Mouse (Mus musculus): Measurements from ENCODE around the gene Gm10310. TPM values are rescaled to one million over a fixed set of nuclear protein-coding genes. Genes with fewer than 3 reads are reported as not detected.

The Gm10310 gene
- polyA plus RNA-seq, 1 experiment from 2014 or later = not detected

GRCm38 (mm10) chr10:129949000-129949399 is 35.9 kb downstream of the Gm10310 start, which contains the start of gene Olfr818:
Gene Olfr818 (minus strand): TSS chr10:129949100.
- no peak for ATAC-seq
- Histone ChIP-seq H3K4me1 (ENCODE audit: control insufficient read depth, insufficient read depth, low read length) (no peaks in the 10 kb centered on the region), H3K9ac (ENCODE audit: low read depth, low read length) (no peak within 1 kb of the TSS), H3K27ac (ENCODE audit: low read length) (no peak within 1 kb of the TSS), H3K9me3 (ENCODE audit: control insufficient read depth, low read length) (no peaks in the 10 kb centered on the region), H3K36me3 (ENCODE audit: control insufficient read depth, insufficient read depth, low read length) (no peaks in the 10 kb centered on the region), H3K4me2 (ENCODE audit: low read depth, low read length) (no peak within 1 kb of the TSS), H3K4me3 (ENCODE audit: low read length) (no peak within 1 kb of the TSS), H3K27me3 (replicated peaks; ENCODE audit: control insufficient read depth, insufficient read depth, low read length) (no peaks in the 10 kb centered on the region)
- WGBS = 90% methylated on average over 2 of the region's 2 CpGs

Other genes starting within 250 kb of the Gm10310 start
- gene Olfr806, start 243.1 kb downstream of the Gm10310 start, polyA plus RNA-seq (2015; fragmentation: Nextera tagmentation; extraction: Ambion mirVana) = not detected in 2 replicates
- not detected in 2 replicates for gene Olfr807, start 227.3 kb downstream of the Gm10310 start, polyA plus RNA-seq (2015; fragmentation: Nextera tagmentation; extraction: Ambion mirVana)
- not detected in 2 replicates for gene Olfr808, start 219.6 kb downstream of the Gm10310 start, polyA plus RNA-seq (2015; fragmentation: Nextera tagmentation; extraction: Ambion mirVana)
- not detected in 2 replicates for gene Olfr809, start 210.4 kb downstream of the Gm10310 start, polyA plus RNA-seq (2015; fragmentation: Nextera tagmentation; extraction: Ambion mirVana)
- not detected in 2 replicates for gene Olfr810, start 190.1 kb downstream of the Gm10310 start, polyA plus RNA-seq (2015; fragmentation: Nextera tagmentation; extraction: Ambion mirVana)
- gene Olfr811, start 180.7 kb downstream of the Gm10310 start, polyA plus RNA-seq (2015; fragmentation: Nextera tagmentation; extraction: Ambion mirVana) = not detected in 2 replicates
- not detected in 2 replicates for gene Olfr812, start 139.0 kb downstream of the Gm10310 start, polyA plus RNA-seq (2015; fragmentation: Nextera tagmentation; extraction: Ambion mirVana)
- gene Olfr813, start 129.7 kb downstream of the Gm10310 start, polyA plus RNA-seq (2015; fragmentation: Nextera tagmentation; extraction: Ambion mirVana) = not detected in 2 replicates
- gene Olfr814, start 105.2 kb downstream of the Gm10310 start, polyA plus RNA-seq (2015; fragmentation: Nextera tagmentation; extraction: Ambion mirVana) = not detected in 2 replicates
- not detected in 2 replicates for gene Olfr815, start 79.2 kb downstream of the Gm10310 start, polyA plus RNA-seq (2015; fragmentation: Nextera tagmentation; extraction: Ambion mirVana)
- gene Olfr816, start 69.5 kb downstream of the Gm10310 start, polyA plus RNA-seq (2015; fragmentation: Nextera tagmentation; extraction: Ambion mirVana) = not detected in 2 replicates
- gene Olfr818, start 36.0 kb downstream of the Gm10310 start, polyA plus RNA-seq (2015; fragmentation: Nextera tagmentation; extraction: Ambion mirVana) = not detected in 2 replicates
- not detected in 2 replicates for gene Olfr819, start 17.8 kb downstream of the Gm10310 start, polyA plus RNA-seq (2015; fragmentation: Nextera tagmentation; extraction: Ambion mirVana)
- not detected in 2 replicates for gene Olfr247, start 8.9 kb downstream of the Gm10310 start, polyA plus RNA-seq (2015; fragmentation: Nextera tagmentation; extraction: Ambion mirVana)
- not detected in 2 replicates for gene Olfr820, start 27.6 kb upstream of the Gm10310 start, polyA plus RNA-seq (2015; fragmentation: Nextera tagmentation; extraction: Ambion mirVana)
- gene Olfr821, start 45.3 kb upstream of the Gm10310 start, polyA plus RNA-seq (2015; fragmentation: Nextera tagmentation; extraction: Ambion mirVana) = not detected in 2 replicates
- gene Olfr822, start 86.1 kb upstream of the Gm10310 start, polyA plus RNA-seq (2015; fragmentation: Nextera tagmentation; extraction: Ambion mirVana) = not detected in 2 replicates
- gene Olfr823, start 130.3 kb upstream of the Gm10310 start, polyA plus RNA-seq (2015; fragmentation: Nextera tagmentation; extraction: Ambion mirVana) = not detected in 2 replicates
- gene Olfr824, start 144.9 kb upstream of the Gm10310 start, polyA plus RNA-seq (2015; fragmentation: Nextera tagmentation; extraction: Ambion mirVana) = not detected in 2 replicates
- gene Olfr825, start 181.7 kb upstream of the Gm10310 start, polyA plus RNA-seq (2015; fragmentation: Nextera tagmentation; extraction: Ambion mirVana) = not detected in 2 replicates
- not detected in 2 replicates for gene Olfr826, start 199.1 kb upstream of the Gm10310 start, polyA plus RNA-seq (2015; fragmentation: Nextera tagmentation; extraction: Ambion mirVana)
- gene Olfr827, start 229.3 kb upstream of the Gm10310 start, polyA plus RNA-seq (2015; fragmentation: Nextera tagmentation; extraction: Ambion mirVana) = not detected in 2 replicates